27 mouse cellular contexts compared by ENCODE assay signal in genomic region chr9:108132373-108132772, GRCm38 (mm10). TPM values are rescaled to one million over a fixed set of nuclear protein-coding genes. Genes with fewer than 3 reads are reported as not detected.
"Had no signal": no experiment of that assay in that cellular context is flagged by ENCODE, and none has a peak within 500 bp of the region (broad histone marks: within the 10 kb centered on the region; RNA-seq: fewer than 3 reads in every experiment).

No protein-coding gene starts in this region.

- H3K4me3 ChIP-seq: embryonic facial prominence, embryonic 10.5 days; embryonic facial prominence, embryonic 12.5 days; embryonic facial prominence, embryonic 13.5 days; embryonic facial prominence, embryonic 15.5 days; erythroblast, embryonic 14.5 days; forebrain, embryonic 10.5 days; forebrain, embryonic 12.5 days; forebrain, embryonic 13.5 days; forebrain, embryonic 15.5 days; gastrocnemius, adult 2 months; heart, adult 2 months had no signal

- H3K4me1 ChIP-seq: forebrain, embryonic 12.5 days; forebrain, embryonic 13.5 days; forebrain, embryonic 15.5 days had no signal

- H3K27ac ChIP-seq: embryonic facial prominence, embryonic 10.5 days; embryonic facial prominence, embryonic 12.5 days; embryonic facial prominence, embryonic 13.5 days; embryonic facial prominence, embryonic 15.5 days; forebrain, embryonic 10.5 days; forebrain, embryonic 12.5 days; forebrain, embryonic 13.5 days; forebrain, embryonic 15.5 days; gastrocnemius, adult 2 months; heart, adult 2 months had no signal

- H3K36me3 ChIP-seq: embryonic facial prominence, embryonic 10.5 days; embryonic facial prominence, embryonic 12.5 days; embryonic facial prominence, embryonic 13.5 days; embryonic facial prominence, embryonic 15.5 days; forebrain, embryonic 10.5 days; forebrain, embryonic 12.5 days; forebrain, embryonic 15.5 days had no signal

- DNase-seq: cerebellum, adult 9-10 months; cerebellum, adult 9-11 months; cerebellum, postnatal 10 days; cerebellum, postnatal 14 days; cerebellum, postnatal 25 days; embryo, embryonic 11 days; forebrain, postnatal 0 days; gastrocnemius, adult 2 months; gastrocnemius, postnatal 10 days; gastrocnemius, postnatal 14 days; gastrocnemius, postnatal 25 days; gastrocnemius, postnatal 36 days; heart, adult 18-20 months; heart, adult 2 months had no signal

- H3K9ac ChIP-seq: embryonic facial prominence, embryonic 12.5 days; embryonic facial prominence, embryonic 13.5 days; embryonic facial prominence, embryonic 15.5 days; forebrain, embryonic 12.5 days; forebrain, embryonic 13.5 days; forebrain, embryonic 15.5 days; forebrain, postnatal 0 days had no signal

- H3K9me3 ChIP-seq: embryonic facial prominence, embryonic 10.5 days; embryonic facial prominence, embryonic 12.5 days; embryonic facial prominence, embryonic 13.5 days; embryonic facial prominence, embryonic 15.5 days; forebrain, embryonic 10.5 days; forebrain, embryonic 12.5 days; forebrain, embryonic 13.5 days; forebrain, embryonic 15.5 days had no signal

- H3K4me2 ChIP-seq: embryonic facial prominence, embryonic 12.5 days; embryonic facial prominence, embryonic 13.5 days; embryonic facial prominence, embryonic 15.5 days; forebrain, embryonic 12.5 days; forebrain, embryonic 13.5 days; forebrain, embryonic 15.5 days had no signal

- ATAC-seq: forebrain, embryonic 13.5 days; forebrain, embryonic 14.5 days; forebrain, embryonic 15.5 days; forebrain, embryonic 16.5 days; forebrain, postnatal 0 days had no signal

- H3K27me3 ChIP-seq: embryonic facial prominence, embryonic 12.5 days; embryonic facial prominence, embryonic 13.5 days; embryonic facial prominence, embryonic 15.5 days; forebrain, embryonic 13.5 days; forebrain, embryonic 15.5 days had no signal

RNA-seq across cellular contexts. Expression of gene Mst1, which starts 52.1 kb away (rescaled TPM):
- total RNA-seq: common myeloid progenitor, adult 5-6 weeks; gastrocnemius, adult 18-20 months; gastrocnemius, adult 2 months; gastrocnemius, postnatal 14 days; gastrocnemius, postnatal 25 days; gastrocnemius, postnatal 36 days; heart, adult 2 months had no signal
- polyA plus RNA-seq: forebrain, embryonic 13.5 days; forebrain, embryonic 14.5 days; forebrain, embryonic 15.5 days; forebrain, embryonic 16.5 days; forebrain, postnatal 0 days had no signal
